ENCODE assay signal across 13 mouse cellular contexts in genomic region chr4:111501441-111501840, GRCm38 (mm10).
"Had no signal": no experiment of that assay in that cellular context is flagged by ENCODE, and none has a peak within 500 bp of the region (broad histone marks: within the 10 kb centered on the region; RNA-seq: fewer than 3 reads in every experiment).

No protein-coding gene starts in this region.

- H3K9ac ChIP-seq: midbrain, embryonic 13.5 days had no signal

- H3K27ac ChIP-seq: limb, embryonic 10.5 days; macrophage; midbrain, embryonic 13.5 days had no signal

- H3K4me1 ChIP-seq: limb, embryonic 10.5 days; megakaryocyte, embryonic 14.5 days; midbrain, embryonic 13.5 days had no signal

- ATAC-seq: inflammation-experienced regulatory T-cells, adult 6 months; midbrain, embryonic 13.5 days had no signal

- H3K27me3 ChIP-seq: megakaryocyte, embryonic 14.5 days; midbrain, embryonic 13.5 days had no signal

- H3K4me3 ChIP-seq: limb, embryonic 10.5 days; megakaryocyte, embryonic 14.5 days; midbrain, embryonic 13.5 days had no signal

- H3K36me3 ChIP-seq: limb, embryonic 10.5 days; midbrain, embryonic 13.5 days had no signal

- H3K9me3 ChIP-seq: limb, embryonic 10.5 days; midbrain, embryonic 13.5 days had no signal

- DNase-seq: kidney, adult 11 months; kidney, adult 9 months; kidney, postnatal 10 days; lung, adult 2 months; lung, postnatal 10 days; right cerebral cortex, postnatal 14 days; thymus, adult 2 months; thymus, postnatal 25 days had no signal

- H3K4me2 ChIP-seq: midbrain, embryonic 13.5 days had no signal
